Mouse (Mus musculus) frontal cortex, postnatal 36 days (tissue): Measurements from ENCODE around the gene Opcml.
A peak's percentile ranks its signal among the peaks of the same experiment; 100 is the strongest.

Source experiments
- DNase-seq, 2 experiments: peaks; one replicate each; pipeline ENCODE4 v3.0.0; 2022; ENCODE audit warnings: low spot score in 2 of 2

Opcml gene

DNA sequence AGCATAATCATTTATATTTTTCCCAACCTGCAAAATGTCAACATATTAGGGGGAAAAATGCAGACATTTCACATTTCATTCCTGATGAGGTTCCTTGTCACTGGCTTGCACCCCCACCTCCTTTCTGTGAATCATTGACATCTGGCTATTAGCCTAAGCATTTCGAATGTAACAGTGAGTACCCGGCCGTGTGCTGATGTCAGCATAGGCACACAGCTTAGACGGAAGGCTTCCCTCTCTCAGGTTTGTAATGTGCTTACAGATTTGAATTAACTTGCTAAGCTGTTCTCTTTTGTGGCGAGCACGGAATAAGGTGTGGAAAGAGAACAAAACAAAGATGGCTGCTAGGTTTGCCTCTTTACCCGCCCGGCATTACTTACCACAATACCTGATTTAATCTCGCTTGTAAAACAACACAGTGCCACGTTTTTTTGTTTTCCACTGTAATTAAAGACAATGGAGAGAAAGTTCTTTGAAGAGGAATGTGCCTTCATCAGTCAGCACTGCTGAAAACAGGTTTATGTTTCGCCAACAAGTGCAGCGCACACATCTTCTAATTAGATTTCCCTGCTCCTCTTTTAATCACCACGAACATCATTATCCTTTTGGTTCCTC, 1121.1 kb downstream of the Opcml start:
- no peak for DNase-seq

DNA sequence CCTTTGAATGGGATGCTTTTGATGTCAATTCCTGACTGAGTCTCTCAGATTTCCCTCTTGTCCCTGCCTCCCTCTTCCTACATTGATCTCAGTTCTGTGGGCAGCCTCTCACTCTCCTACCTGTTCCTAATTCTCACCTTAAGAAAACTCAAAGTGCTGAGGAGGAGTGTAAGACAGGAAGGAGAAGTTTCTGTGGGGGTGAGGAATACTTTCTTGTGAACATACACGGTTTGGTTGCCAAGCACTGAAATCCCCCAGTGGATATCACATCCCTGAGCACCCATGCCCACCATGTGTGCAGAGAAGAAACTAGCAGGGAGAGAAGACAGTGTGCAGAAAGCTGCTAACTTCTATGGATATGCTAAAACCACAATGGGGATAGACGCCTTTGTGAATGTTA, 1141.5 kb downstream of the Opcml start:
- DNase-seq, result peak; percentile 47 to 60

GRCm38 (mm10) chr9:28937163-28937562, 1146.6 kb downstream of the Opcml start:
- no peak for DNase-seq

DNA sequence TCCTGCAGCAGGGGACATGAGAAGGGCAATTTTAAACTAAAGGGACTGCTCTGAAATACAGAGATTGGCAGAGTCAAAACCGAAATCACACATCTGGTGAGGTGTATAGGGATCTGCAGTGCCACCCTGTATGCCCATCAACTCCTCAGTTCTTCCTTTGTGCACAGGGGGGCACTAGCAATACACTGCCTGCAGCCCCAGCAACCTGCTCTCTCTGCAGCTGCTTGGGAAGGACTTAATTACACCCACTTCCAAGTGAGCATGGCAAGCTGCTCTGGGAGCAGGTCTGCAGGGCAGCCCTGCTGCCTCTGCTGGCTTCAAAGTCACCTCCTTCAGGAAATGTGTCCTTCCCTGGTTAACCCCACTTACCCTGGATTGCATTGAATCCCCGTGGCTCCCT, 1147.4 kb downstream of the Opcml start:
- DNase-seq, result peak; percentile 21 to 30

DNA sequence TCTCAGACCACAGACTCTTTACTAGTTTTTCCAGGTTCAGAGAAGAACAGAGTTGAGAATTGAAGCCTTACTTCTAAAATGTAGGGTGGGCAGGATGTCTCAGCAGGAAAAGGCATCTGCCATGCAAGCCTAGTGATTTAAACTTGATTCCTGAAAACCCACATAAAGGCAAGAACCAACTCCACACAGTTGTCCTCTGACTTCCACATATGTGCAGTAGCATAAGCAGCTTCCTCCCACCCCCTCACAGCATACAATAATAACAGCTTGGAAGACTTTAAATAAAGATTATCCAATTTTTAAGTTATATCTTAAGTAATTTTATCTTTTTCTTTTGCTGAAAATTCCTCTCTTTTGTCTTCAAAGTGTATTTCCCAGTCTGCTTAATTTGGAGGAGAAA, 1150.3 kb downstream of the Opcml start:
- no peak for DNase-seq

DNA sequence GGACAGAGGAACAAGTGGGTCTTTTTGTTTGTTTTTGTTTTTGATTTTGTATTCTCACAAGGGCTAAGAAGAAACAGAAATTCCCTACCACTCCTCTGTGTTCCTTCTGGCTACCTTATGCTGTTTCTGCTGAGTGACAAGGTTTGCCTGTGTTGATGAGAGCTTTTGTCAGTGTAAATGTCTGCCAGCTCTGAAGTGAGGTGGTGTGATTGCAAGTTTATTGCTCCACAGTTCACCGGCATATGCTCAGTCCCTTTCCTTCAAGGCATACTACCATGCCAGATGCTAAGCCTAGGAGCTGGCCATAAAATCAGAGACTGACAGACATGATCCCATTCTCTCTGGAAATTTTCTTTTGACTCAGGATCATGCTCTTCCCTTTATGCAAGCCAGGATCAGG, 1178.9 kb downstream of the Opcml start:
- DNase-seq, result no peak
